Mouse (Mus musculus) T-helper 17 cell (primary cell): ENCODE measurements around the gene Axl.

Experiments
- in situ Hi-C, 2 experiments: fragments of 300-600 bp; cut with MboI, MseI; formaldehyde crosslinking; loops; 1 replicate in 1 of 2; 2 replicates in 1 of 2; pipeline ENCODE4 v1.15.1; 2025; ENCODE audit warnings: high pct_unique_total_duplicates in 2 of 2

The Axl gene

DNA sequence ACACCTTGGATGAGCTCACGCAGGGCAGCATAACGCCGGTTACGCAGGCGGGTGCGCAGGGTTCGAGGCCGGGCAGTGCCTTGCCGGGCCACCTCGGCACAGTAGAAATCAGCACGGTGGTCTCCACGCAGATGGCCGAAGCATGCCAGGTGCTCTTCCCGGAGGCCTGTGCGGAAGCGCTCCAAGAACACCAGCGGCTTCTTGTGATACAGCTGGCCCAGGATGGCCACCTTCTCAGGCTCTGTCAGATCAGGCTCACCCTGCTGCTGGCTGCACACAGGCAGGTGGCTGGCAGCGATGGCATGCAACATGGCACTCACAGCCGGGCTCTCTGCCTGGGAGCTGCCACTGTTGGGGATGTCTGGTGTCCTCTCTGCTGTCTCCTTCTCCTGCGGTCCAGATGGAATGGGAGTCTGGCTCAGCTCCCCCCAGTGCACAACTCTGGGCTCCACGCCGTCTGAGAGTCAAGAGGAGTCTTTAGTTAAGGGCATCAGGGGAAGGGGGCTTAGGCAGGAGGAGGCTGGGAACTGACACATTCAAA lies 72.7 kb downstream of the Axl start:
- in situ Hi-C loops = loop anchor here in 1 of 2 experiments (25.0 kb wide), 1 partner anchor 1472 kb away; the partner anchor contains the start of genes BC024978, Gm21983, Mia and Rab4b

DNA sequence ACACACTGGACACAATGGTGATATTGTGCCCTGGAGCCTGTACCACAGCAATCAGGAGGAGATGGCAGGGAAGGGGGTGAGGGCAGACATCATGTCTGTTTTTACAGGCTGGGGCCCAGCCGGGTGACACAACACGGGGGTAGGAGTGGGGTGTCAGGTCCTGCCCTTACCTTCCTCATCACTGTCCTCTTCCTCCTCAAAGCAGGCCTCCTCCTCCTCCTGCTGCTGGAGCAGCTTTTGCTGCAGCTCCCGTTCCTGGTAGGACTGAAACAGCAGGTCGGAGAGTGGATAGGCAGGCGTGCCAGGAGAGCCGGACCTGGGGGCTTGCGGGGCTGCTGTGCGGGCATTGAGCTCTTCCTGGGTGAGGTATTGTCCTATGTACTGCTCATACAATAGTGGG lies 73.9 kb downstream of the Axl start:
- in situ Hi-C loops = loop anchor here in 1 of 2 experiments (25.0 kb wide), 1 partner anchor 1473 kb away; the partner anchor contains the start of genes BC024978, Gm21983, Mia and Rab4b

DNA sequence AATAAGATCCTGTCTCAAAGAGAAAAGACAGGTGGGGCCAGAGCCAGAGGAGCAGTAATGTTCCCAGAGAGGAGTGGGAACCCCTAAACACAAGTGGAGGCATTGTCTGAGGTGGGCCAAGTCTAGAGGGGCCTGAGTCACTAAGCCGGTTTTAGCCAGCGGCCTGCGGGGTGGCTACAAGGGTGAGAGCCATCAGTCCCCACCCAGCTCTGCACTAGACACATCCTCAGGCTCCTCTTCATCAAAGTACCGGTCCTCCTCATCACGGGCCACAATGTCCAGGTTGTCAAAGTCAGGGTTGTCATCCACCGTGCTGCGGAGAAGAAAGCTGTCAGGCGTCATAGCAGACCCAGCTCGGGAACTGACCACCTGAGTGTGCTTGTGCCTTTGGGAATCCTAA lies 75.7 kb downstream of the Axl start:
- in situ Hi-C loops = loop anchor here in 1 of 2 experiments (25.0 kb wide), 1 partner anchor 1474 kb away; the partner anchor contains the start of genes BC024978, Gm21983, Mia and Rab4b

DNA sequence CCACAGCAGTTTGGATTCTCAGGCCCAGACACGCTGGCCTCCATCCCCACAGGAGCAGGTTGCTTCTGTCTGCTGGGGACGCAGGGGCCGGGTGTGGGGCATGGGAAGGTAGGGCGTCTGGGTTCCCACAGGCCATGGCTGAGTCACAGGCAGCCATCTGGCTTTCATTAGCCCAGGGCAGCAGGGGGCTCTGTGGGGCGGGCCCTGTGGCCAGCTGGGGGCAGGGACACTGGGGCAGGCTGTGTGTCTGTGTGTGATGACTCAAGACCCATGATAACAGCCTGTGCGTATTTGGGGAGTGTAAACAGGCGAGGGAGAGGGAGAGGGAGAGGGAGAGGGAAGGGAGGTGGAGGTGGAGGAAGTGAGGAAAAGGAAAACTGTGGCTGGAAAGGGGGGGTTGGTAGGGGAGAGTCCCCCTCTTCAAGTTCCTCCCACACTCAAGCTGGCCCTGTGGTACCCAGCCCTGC lies 76.7 kb downstream of the Axl start:
- in situ Hi-C loops = loop anchor here in 1 of 2 experiments (25.0 kb wide), 1 partner anchor 1476 kb away; the partner anchor contains the start of genes BC024978, Gm21983, Mia and Rab4b

DNA sequence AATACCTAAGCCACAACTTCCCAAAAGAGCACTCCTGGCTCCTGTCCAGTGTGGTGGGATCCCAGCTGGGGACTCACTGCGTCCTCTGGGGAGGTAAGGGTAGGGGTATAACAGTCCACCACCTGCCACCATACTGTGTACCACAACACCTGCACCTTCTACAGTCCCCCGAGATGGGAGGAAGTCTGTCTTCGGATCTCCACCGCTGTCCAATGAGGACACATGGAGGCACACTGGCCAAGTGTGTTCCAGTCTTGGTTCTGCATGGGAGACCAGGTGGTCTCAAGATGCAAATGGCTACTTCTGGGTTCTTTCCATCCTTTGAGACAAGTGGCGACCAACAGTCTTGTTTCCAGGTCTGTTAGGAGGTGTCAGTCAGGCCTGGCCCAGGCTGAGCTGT lies 77.3 kb downstream of the Axl start:
- in situ Hi-C loops = loop anchor here in 1 of 2 experiments (25.0 kb wide), 1 partner anchor 1476 kb away; the partner anchor contains the start of genes BC024978, Gm21983, Mia and Rab4b

DNA sequence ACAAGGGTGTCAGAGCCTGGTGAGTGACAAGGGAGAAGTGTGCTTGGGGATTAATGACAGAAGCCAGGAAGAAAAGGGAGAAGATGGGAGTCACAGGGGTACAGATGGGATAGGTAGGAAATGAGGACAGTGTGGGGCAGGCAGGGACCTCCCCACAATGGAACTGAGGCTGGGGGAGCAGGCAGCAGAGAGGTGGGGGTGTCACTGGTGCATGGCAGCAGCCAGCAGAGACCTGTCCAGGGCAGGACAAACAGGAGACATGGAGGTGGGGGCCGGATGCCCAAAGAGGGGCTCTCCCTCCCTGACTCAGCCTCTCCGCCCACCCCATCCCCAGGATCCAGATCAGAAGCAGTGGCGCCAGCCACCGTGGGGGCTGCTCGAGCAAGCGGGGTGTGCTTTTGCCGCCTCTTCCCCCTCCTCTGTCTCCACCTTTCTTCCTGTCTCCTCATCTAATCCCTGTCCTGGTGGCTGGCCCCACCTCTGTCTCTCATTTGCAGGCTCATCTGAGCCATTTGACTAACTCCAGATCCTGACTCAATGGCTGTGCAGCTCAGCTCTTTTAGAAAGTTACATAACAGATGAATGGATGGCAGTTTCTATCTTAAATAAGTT lies 77.9 kb downstream of the Axl start:
- in situ Hi-C loops = loop anchor here in 1 of 2 experiments (25.0 kb wide), 1 partner anchor 1477 kb away; the partner anchor contains the start of genes BC024978, Gm21983, Mia and Rab4b

DNA sequence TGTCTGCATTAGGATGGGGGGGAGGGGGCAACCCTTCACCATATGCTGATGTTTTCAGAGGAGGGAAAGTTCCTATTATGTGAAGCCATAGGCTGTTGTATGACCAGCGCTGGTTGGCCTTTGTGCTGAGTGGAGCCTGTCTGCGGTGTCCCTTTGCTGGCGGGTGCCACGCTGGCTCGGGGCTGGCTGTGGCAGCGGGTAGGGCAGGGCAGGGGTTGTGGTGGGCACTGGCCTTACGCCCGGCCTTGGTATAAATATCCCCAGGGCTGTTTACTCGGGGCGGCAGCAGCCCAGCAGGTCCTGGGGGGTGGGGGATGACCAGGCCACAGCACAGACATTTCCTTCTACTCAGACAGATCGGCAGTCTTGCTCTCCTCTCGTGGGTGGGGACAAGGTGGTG lies 78.5 kb downstream of the Axl start:
- in situ Hi-C loops = loop anchor here in 1 of 2 experiments (25.0 kb wide), 1 partner anchor 1477 kb away; the partner anchor contains the start of genes BC024978, Gm21983, Mia and Rab4b

DNA sequence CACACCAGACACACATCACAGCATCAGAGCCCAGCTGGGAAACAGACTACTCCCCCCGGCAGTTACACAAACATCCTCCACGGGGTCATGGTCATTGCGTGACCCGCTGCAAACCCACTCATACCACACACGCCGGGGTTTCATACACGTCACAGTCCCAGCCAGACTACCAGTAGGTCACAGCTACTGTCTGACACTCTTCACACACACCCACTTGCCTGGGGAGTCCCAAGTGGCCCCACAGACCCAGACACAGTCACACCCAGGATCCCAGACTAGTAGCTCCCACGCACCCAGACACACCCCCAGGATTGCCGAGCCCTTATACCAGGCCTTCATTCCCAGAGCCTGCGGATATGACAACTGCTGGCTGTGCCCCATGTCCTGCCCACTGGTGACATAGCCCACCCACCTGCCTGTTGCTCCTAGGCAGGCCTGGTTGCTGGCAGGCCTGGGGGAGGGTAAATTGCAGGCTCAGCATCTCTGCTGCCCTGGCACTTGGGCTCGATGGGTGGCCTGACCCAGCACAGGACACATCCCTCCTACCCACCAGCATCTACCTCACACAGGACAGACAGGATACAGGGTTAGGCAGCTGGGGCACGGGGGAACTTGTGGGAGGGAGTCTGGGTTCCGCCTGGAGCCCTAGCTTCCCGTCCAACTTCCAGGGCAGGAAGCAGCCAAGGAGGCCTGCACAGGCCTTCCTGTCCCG lies 80.8 kb downstream of the Axl start:
- in situ Hi-C loops = loop anchor here in 1 of 2 experiments (25.0 kb wide), 1 partner anchor 1480 kb away; the partner anchor contains the start of genes BC024978, Gm21983, Mia and Rab4b
